Mouse (Mus musculus) hindbrain, embryonic 16.5 days (tissue): ENCODE results near the gene Dnah9. TPM values are rescaled to one million over a fixed set of nuclear protein-coding genes. Genes with fewer than 3 reads are reported as not detected.
A peak's percentile ranks its signal among the peaks of the same experiment; 100 is the strongest.

ENCODE experiments used
- ATAC-seq: fragments of 200-750 bp; cut with Nextera tagmentation; 2 replicates; pipeline ENCODE4 v1.8.0; 2017; ENCODE audit warnings: moderate TSS enrichment, moderate library complexity
- H3K27ac ChIP-seq: fragments of 300-500 bp; sonication (generic); 2 replicates; pipeline ENCODE4 v1.5.1; 2014; ENCODE audit warnings: low read depth, mild to moderate bottlenecking, control low read depth, low read length, moderate library complexity
- H3K27me3 ChIP-seq: fragments of 300-500 bp; sonication (generic); replicated peaks from 2 replicates; pipeline ENCODE4 v1.6.1; 2014; ENCODE audit warnings: low read length; ENCODE audit not compliant: control insufficient read depth, insufficient read depth
- H3K36me3 ChIP-seq: fragments of 300-500 bp; sonication (generic); 2 replicates; pipeline ENCODE4 v1.6.1; 2014; ENCODE audit warnings: mild to moderate bottlenecking, low read length, moderate library complexity, mixed read lengths; ENCODE audit not compliant: control insufficient read depth, insufficient read depth
- H3K4me1 ChIP-seq: fragments of 300-500 bp; sonication (generic); 2 replicates; pipeline ENCODE4 v1.6.1; 2014; ENCODE audit warnings: low read depth, low read length; ENCODE audit not compliant: control insufficient read depth, insufficient read depth
- H3K4me2 ChIP-seq: fragments of 300-500 bp; sonication (generic); 2 replicates; pipeline ENCODE4 v1.6.1; 2014; ENCODE audit warnings: mild to moderate bottlenecking, low read length, control low read depth, moderate library complexity
- H3K4me3 ChIP-seq: fragments of 300-500 bp; sonication (generic); 2 replicates; pipeline ENCODE4 v1.5.1; 2014; ENCODE audit warnings: mild to moderate bottlenecking, low read length, control low read depth, moderate library complexity
- H3K9ac ChIP-seq: fragments of 300-500 bp; sonication (generic); 2 replicates; pipeline ENCODE4 v1.6.1; 2014; ENCODE audit warnings: low read depth, mild to moderate bottlenecking, control low read depth, low read length, moderate library complexity
- H3K9me3 ChIP-seq: fragments of 300-500 bp; sonication (generic); 2 replicates; pipeline ENCODE4 v1.6.1; 2014; ENCODE audit warnings: mild to moderate bottlenecking, low read length, moderate library complexity; ENCODE audit not compliant: control insufficient read depth
- WGBS: fragments of 180-500 bp; shearing (Covaris S2); extraction: QIAGEN DNeasy Blood & Tissue Kit; methylation state at CpG from one replicate; pipeline ENCODE4 v1.1.7; 2014; 5-methylcytosine and 5-hydroxymethylcytosine counted together
- polyA plus RNA-seq: library from polyadenylated mRNA; unstranded; fragments of >200 nt; fragmentation: Nextera tagmentation; extraction: Ambion mirVana; gene quantifications from 2 replicates; pipeline ENCODE4 v1.2.1, GENCODE M21; 2015

Dnah9 gene
- polyA plus RNA-seq, 1 experiment from 2014 or later: 2.9 TPM

DNA sequence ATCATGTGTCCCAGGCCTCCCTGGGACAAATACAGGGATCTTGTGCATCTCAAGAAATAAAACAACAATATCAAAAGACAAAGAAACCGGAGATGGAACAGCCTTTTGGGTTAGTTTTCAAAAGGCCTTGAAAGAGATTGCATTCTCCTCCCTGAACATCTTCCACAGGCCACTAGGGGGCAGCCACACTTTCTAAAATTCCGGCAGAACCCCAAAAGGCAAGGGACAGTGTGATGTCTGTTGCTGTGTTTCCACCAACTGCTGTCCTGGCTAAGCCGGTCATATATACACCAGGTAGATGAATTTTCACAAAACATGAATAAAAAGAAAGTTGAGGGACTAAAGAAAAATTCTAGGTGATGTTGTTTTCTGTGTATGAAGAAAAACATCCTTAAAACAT lies 46.3 kb downstream of the Dnah9 start:
- Histone ChIP-seq H3K4me2 (no peak overlapping the region), H3K4me3 (no peak overlapping the region), H3K36me3 (no peaks in the 10 kb centered on the region), H3K27ac (no peak overlapping the region), H3K9me3 (no peaks in the 10 kb centered on the region), H3K9ac (no peak overlapping the region), H3K27me3 (no peaks in the 10 kb centered on the region), H3K4me1 (no peaks in the 10 kb centered on the region; the same call in 1 of the 2 replicates)
- ATAC-seq: 0 out of 2 replicates have a peak, but pooled peaks have one; percentile 69
- 18% methylated on average over 3 of the region's 3 CpGs for WGBS

DNA sequence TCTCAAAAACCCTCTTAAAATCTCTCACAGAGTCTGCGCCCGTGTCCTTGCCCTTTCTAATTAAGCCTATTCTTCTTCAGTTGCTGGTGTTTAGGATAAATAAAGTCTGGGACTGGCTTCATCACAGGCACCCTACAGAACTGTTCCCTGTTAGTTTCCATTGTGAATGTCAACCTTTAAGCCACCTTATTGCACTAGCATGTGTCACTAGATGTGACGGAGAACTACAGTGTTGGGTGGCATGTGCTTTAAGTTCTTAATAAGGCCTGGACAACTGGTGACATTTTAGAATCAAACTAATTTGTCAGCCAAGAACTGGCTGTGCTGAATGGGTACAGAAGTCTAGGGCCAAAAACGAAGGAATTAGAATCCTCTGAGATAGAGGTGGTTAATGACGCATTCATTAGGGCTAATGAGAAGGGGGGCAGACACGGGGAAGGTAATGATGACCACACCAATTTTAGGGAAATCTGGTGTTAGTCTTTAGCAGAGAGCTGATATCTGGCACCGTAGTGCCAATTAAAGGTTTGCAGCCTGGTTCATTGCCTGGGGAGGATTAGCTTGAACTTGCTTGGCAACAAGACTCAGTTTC lies 84.6 kb downstream of the Dnah9 start:
- ATAC-seq: no peak
- H3K4me3 ChIP-seq: no peak overlapping the region
- H3K36me3 ChIP-seq: no peaks in the 10 kb centered on the region
- H3K27ac ChIP-seq: no peak overlapping the region
- H3K9ac ChIP-seq: no peak overlapping the region
- H3K4me1 ChIP-seq: no peaks in the 10 kb centered on the region
- no peaks in the 10 kb centered on the region for H3K27me3 ChIP-seq
- H3K4me2 ChIP-seq: no peak overlapping the region
- WGBS: 73% methylated on average over 7 of the region's 7 CpGs
- no peaks in the 10 kb centered on the region for H3K9me3 ChIP-seq

DNA sequence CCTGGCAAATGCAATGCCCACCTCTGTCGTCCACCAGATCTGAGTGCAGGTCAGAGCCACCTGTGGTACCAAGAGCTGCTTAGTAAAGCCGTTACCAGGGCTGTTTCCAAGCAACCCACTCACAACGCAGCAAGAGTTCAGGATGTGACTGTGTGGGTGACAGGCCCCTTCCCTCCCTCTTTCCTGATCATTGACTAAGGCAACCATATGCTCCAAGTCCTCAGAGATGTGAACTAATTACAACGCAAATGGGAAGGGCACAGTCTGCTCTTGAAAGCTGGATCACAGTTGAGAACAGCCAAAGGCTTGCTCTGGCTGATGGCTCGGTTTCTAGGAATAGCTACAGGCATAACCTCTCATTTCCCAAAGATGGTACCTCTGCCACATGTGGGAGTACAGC lies 95.4 kb downstream of the Dnah9 start:
- H3K9ac ChIP-seq: no peak overlapping the region
- no peak overlapping the region for H3K4me2 ChIP-seq
- H3K4me3 ChIP-seq: no peak overlapping the region
- WGBS: 54% methylated on average over 5 of the region's 5 CpGs
- H3K27me3 ChIP-seq: no peaks in the 10 kb centered on the region
- no peaks in the 10 kb centered on the region for H3K36me3 ChIP-seq
- no peak overlapping the region for H3K27ac ChIP-seq
- ATAC-seq: no peak
- no peaks in the 10 kb centered on the region for H3K4me1 ChIP-seq
- H3K9me3 ChIP-seq: no peaks in the 10 kb centered on the region

DNA sequence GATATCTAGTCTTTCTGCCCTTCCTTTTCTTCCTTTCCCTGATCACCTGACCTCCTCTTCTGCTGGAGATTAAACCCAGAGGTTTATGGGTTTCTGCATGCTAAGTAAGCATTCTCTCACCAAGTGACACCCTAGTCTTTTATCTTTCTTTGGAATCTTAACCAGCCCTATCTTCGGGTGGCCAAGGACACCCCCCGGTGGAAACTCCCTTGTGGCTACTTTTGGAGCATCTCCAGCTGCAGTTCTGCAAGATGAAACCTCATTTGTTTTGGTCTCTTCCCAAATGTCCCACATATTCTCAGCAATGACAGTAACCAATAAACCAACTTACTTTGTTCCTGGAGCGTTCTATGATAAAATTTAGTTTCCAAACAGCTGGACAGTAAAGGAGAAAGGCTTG lies 109.4 kb downstream of the Dnah9 start:
- no peak overlapping the region for H3K4me2 ChIP-seq
- no peak for ATAC-seq
- H3K27me3 ChIP-seq: no peaks in the 10 kb centered on the region
- H3K27ac ChIP-seq: no peak overlapping the region
- 73% methylated on average over 3 of the region's 3 CpGs for WGBS
- H3K36me3 ChIP-seq: no peaks in the 10 kb centered on the region
- H3K9ac ChIP-seq: no peak overlapping the region
- no peaks in the 10 kb centered on the region for H3K9me3 ChIP-seq
- H3K4me1 ChIP-seq: no peaks in the 10 kb centered on the region
- no peak overlapping the region for H3K4me3 ChIP-seq

DNA sequence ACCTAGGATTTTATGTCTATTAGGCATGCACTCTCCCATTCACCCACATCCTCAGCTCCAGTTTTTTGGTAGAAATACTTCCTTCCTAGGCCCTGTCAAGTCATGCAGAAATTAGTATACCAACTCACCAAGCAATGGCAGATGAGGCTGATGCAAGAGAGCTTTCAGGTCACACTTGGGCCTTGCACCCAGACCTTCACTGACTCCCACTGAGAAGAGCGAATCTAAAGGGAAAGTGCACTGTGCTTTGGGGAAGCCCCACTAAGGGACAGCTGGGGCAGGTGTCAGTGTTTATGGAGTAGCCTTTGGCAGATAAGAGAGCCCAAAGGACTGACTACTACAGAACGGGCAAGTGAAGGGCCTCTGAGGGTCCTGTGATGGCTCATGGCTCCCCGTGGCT lies 117.1 kb downstream of the Dnah9 start:
- WGBS: 89% methylated on average over 3 of the region's 3 CpGs
- H3K27ac ChIP-seq: no peak overlapping the region
- no peak overlapping the region for H3K4me3 ChIP-seq
- H3K9ac ChIP-seq: no peak overlapping the region
- no peaks in the 10 kb centered on the region for H3K9me3 ChIP-seq
- H3K4me1 ChIP-seq: peaks cover 6% of the 10 kb centered on the region; the same call in 1 of the 2 replicates
- no peaks in the 10 kb centered on the region for H3K36me3 ChIP-seq
- no peak for ATAC-seq
- no peaks in the 10 kb centered on the region for H3K27me3 ChIP-seq
- no peak overlapping the region for H3K4me2 ChIP-seq

DNA sequence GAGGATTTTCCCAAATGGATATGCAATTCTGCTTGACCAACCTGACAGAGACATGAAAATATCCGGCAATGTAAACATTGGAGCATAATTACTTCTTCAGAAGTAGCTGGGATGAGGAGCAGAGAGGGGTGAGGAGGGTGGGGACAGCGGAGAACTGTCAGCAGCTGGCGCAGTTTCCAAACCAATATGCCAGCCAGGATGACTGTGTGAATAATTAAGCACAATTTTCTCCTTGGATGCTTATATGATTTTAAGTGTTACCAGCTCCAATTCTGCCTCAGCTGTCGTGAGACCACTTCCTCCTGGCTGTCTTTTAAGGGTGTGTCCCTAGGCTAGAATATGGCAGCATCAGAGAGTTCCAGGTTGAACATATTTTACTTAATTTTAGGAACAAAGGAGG lies 119.2 kb downstream of the Dnah9 start:
- Histone ChIP-seq H3K4me2 (no peak overlapping the region), H3K27me3 (no peaks in the 10 kb centered on the region), H3K4me1 (peaks cover 8% of the 10 kb centered on the region; the same call in 1 of the 2 replicates), H3K9ac (no peak overlapping the region), H3K9me3 (no peaks in the 10 kb centered on the region), H3K4me3 (no peak overlapping the region), H3K36me3 (no peaks in the 10 kb centered on the region), H3K27ac (no peak overlapping the region)
- ATAC-seq: no peak
- WGBS: 72% methylated on average over 4 of the region's 4 CpGs

DNA sequence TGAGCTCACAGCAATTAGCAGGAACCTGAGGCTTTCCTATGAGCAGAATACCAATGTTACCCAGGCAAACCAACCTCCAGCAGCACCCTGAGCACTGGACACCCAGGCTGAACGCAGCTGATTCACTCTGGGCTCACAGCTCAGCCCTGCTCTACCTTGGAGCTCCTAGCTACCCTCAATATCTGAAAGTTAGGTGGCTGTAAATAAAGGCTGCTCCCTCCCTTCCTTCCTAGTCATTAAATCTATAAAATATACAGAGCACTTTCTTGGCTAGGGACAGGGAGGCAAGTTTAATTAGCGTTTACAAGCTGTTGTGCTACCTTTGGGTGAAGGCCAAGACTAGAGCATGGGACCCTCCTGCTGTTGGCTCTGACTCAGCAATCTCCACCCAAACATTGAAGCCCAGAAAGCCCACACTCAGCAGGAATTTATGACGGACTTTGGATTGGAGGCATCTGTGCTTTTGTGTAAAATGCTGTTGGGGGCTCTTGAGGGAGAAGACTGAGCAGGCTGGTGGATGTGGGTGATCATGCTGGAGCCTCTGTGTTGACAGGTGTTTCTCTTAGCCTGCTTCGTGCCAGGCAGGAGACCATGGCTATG lies 121.7 kb downstream of the Dnah9 start:
- H3K36me3 ChIP-seq: no peaks in the 10 kb centered on the region
- no peak overlapping the region for H3K9ac ChIP-seq
- ATAC-seq: peak; percentile 70
- H3K4me3 ChIP-seq: no peak overlapping the region
- peaks cover 8% of the 10 kb centered on the region; the same call in 1 of the 2 replicates for H3K4me1 ChIP-seq
- no peaks in the 10 kb centered on the region for H3K9me3 ChIP-seq
- H3K27me3 ChIP-seq: no peaks in the 10 kb centered on the region
- no peak overlapping the region for H3K27ac ChIP-seq
- H3K4me2 ChIP-seq: no peak overlapping the region
- 54% methylated on average over 4 of the region's 4 CpGs for WGBS

DNA sequence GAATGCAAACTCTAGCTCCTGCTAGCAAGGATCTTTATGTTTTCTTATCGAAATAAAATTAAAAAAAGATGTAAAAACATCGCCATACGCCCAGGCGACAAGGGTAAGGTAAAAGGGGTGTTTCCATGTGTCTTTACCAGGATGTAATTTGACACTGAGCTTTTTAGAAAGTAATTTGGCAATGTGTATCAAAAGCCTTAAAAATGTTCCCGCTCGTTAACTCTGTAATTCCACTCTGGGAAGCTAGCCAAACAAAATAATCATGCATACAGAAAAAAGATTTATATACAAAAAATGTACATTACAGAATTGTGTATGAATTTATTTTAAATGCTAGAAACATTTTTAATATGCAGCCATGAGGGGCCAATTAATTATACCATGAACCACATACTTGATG lies 124.7 kb downstream of the Dnah9 start:
- Histone ChIP-seq H3K27me3 (no peaks in the 10 kb centered on the region), H3K9me3 (no peaks in the 10 kb centered on the region), H3K4me2 (no peak overlapping the region), H3K4me3 (no peak overlapping the region), H3K9ac (no peak overlapping the region), H3K4me1 (peaks cover 8% of the 10 kb centered on the region; the same call in 1 of the 2 replicates), H3K36me3 (no peaks in the 10 kb centered on the region), H3K27ac (no peak overlapping the region)
- no peak for ATAC-seq
- WGBS: 54% methylated on average over 6 of the region's 6 CpGs

DNA sequence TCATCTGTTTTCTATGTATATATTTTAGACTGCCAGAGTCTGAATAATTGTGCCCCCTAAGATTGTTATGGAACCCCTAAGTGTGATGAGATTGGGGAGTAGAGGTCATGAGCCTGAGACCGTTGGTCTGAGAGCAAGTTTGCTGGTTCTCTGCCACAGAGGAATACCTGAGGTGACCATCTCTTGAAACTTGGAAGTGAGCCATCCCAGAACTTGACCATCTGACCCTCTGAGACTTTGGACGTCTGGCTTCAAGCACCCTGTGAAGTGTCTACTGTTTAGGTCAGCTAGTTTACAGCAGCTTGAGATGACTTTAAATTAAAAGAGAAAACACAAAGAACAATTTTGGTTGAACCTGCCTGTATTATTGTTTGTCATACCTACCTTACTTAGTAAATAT lies 125.8 kb downstream of the Dnah9 start:
- peaks cover 8% of the 10 kb centered on the region; the same call in 1 of the 2 replicates for H3K4me1 ChIP-seq
- WGBS: 79% methylated on average over 2 of the region's 2 CpGs

More for the DNA sequence above, 125.8 kb downstream of the Dnah9 start:
- ATAC-seq: no peak
- Histone ChIP-seq H3K4me2 (no peak overlapping the region), H3K36me3 (no peaks in the 10 kb centered on the region), H3K9ac (no peak overlapping the region), H3K9me3 (no peaks in the 10 kb centered on the region), H3K27ac (no peak overlapping the region), H3K27me3 (no peaks in the 10 kb centered on the region), H3K4me3 (no peak overlapping the region)
